Mouse (Mus musculus) left cerebral cortex, adult 18-20 months (tissue): ENCODE measurements at regions not wholly inside any gene's neighbourhood (a gene's known extent, or its start where the extent isn't known, plus 50 kb on each side); places are given as distances from the start of the nearest gene placed in this dataset.

Source experiments
- DNase-seq, 2 experiments: peaks; one replicate each; pipeline ENCODE4 v3.0.0; 2021 to 2022; ENCODE audit warnings: low spot score in 2 of 2, mixed read lengths in 1 of 2

DNA sequence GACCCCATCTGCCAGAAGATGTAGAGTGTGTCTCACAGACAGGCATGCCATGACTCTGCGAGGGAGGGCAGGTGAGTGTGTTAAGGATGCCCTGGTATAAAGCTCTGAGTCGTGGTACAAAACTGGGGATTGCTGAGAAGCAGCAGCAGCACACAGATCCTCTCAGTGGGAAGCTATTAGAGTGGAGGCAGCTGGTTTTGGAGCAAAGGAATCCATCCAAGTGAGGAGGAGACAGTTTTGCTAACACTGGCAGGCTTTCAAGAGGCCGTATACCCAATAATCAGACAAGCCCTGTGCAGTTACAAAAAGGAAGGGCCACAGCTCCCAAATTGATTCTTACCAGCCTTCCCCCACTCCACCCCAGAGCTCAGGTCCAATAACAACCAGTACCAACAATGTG is 170.4 kb upstream of the AI593442 start:
- DNase-seq: peak in 1 of 2 experiments; percentile 24

DNA sequence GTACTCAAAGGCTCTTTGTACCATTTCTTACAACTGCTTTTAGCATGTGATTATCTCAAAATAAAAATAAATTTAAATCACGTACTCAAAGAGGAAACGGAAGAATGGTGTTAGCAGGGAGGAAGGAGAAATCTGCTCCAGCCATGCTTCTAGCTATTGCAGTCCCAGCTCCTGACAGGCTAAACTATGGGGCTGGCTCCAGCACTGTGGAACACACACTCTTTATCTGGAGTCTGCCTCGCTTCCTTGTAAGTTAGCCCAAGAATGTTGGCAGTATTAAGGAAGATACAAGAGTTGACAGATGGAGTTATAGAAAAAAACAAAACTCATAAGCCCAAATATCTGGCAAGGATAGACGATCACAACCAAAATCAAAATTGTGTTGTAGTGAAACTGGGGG is 161.5 kb upstream of the AI593442 start:
- DNase-seq: no peak

DNA sequence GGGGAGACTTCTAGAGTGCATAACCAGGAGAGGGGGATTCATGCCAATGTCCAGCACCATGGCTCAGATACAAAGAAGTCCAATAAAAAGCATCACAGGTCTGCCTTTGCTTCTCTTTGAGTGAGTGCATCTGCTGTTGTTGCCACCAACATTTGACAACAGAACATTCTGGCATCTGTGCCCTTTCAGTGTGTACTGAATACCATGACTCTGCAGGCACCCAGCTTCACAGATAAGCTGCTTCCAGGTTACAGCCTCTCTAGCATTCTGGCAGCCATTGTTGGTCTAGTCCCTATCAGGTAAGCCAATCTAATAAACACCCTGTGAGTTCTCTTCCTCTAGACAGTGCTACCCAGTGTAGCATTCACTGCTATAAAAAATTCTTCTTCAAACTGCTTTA is 160.4 kb upstream of the AI593442 start:
- no peak for DNase-seq

DNA sequence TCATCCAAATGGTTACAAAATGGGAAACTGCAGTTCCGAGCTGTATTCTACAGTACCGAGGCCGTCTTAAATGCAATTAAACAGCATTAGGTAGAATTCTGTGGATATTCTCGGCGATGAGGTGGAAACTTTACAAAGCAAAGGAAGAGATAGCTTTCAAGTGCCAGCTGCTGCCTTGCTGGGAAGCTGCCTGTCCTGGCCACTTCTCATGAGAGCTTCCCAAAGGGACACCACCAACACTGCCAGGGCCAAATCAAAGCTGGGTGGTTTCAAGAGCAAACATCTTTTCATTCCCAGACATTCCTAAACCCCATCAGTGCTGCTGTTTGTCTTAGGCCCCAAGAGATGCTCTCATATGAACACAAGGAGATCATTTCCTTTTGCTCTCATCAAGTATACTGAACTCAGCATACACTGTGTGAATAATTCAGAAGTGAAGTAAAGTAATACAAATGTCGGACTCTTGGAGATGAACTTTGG is 156.6 kb upstream of the AI593442 start:
- DNase-seq: no peak

DNA sequence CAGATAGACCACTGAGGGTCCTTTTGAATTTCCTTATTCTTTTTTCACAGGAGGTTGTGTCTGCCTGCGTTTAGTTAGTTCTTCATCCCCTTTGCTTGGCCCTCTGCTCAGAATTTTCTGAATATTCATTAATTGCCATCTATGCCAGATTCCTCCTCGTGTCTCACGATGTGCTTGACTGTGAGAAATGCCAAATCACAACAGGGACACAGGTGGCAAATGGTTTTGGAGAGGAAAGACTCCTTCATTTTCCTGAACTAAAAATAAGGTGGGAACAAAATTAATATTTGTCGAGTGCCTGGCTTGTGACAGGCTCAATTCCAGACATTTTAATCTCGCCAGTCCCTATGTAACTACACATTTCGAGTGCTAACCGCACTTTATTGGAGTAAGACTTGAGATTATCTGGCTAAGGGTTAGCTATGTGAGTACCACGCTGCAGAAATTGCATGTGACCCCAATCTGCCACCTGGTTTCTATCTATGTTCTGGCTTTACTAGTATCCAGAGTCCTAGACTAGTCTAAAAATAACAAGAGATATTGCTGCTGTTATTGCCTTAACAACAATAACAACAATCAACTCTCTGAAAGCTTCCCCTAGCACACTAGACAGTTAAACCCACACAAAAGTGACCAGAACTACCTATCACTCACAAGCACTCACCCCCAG is 156.0 kb upstream of the AI593442 start:
- no peak for DNase-seq

DNA sequence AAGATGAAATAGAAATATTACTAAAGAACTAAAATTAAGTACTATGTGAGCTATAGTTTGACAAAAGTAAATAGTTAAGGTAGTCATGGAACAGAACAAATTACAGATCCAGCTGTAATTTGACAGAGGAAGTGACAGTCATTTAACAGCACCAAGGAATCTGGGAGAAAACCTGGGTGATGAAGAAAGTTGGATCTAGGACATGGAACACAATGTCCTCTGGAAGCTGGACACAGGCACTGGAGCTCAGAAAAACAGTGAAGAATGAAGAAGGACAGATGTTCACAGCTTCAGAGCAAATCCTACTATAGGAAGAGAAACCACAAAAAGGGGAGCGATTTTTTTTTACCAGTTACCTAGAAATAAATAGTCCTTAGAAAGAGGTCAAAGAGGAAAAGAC is 147.2 kb upstream of the AI593442 start:
- DNase-seq: no peak

DNA sequence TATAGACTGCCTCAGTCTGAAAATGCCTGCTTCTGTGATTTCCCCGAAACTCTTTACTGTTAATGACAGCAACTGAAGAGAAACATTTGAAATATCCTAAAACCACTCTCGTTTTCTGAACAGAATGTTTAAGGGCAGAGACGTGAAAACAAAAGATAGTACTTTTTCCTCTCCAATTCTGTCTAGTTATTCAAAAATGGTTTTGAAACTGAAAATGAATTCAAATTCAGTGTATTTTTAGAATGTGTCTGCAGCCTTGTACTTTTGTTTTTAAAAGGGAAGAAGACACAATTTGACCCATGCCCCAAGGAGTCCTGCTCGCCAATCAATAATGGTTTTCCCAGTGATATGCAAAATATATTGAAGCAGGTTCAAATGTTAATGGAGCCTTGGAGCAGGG is 136.7 kb upstream of the AI593442 start:
- no peak for DNase-seq

DNA sequence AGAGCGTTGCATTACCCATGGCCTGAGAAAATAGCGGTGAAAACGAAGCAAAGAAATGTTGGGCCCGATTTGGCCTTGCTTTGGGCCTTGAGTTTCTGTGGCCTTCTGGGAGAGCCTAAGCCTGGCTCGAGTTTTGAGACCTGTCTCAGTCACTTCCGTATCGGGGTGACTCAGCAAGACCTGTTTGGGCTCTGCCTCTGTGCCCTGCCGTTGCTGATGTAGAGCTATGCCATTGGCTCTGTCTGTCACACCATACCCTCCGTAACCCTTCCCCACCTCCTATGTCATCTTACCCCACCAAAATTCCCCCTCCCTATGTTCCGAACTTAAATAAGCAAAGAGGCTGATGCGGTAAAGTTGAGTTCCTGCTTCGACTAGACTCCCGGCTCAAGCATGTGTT is 123.4 kb upstream of the AI593442 start:
- no peak for DNase-seq

DNA sequence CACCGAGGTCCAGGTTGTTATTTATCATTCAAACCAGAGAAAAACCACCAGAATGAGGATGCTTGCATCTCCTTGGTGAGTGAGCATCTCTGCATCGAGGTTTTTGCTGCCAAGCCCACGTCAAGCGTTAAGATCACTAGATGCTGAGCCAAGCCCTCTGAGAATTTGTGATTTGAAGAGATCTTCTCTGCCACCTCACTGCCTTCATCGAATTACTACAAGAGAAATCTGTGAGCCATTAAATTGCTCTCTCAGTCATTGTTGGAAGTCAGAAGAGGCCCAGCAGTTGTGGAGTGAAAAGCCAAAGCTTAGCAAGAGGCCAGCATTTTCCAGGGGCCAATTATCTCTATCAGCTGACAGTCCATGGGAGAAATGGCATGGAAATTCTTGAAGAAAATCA is 122.2 kb upstream of the AI593442 start:
- DNase-seq: no peak

DNA sequence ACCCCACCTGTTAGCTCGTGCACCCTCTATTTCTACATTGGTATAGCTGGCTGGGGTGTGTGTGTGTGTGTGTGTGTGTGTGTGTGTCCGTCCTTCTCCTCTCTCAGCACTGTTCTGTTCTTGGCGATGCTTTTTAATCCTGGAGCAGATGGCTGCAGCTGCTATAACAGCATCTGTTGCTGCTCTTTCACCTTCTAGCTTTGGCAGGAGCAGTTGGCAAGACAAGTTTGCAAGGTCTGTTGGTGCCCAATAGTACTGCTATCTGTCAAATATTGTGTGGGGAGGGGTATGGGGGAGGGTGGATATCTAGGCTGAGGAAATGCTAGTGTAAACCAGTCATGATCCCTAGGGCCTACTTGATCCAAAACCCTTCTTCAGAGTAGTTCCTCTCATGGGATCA is 120.9 kb upstream of the AI593442 start:
- no peak for DNase-seq

DNA sequence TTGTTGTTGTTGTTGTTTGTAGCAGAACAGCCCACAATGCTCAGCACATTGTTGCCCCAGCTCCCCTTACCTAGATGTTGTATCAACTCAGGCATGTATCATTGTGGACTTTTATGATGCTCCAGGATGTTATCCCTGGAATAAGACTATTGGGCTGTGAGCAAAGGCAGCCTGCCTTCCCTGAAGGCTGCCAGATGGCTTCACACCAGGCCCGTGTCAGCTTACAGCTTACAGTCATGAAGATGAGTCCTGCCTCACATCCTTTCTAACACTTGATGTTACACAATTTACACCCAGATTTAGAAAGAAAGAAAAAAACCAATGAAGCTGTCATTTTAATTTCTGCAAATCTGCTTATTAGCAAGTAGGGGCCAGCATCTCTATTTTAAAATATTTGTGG is 113.0 kb upstream of the AI593442 start:
- DNase-seq: peak; percentile 25 to 44

DNA sequence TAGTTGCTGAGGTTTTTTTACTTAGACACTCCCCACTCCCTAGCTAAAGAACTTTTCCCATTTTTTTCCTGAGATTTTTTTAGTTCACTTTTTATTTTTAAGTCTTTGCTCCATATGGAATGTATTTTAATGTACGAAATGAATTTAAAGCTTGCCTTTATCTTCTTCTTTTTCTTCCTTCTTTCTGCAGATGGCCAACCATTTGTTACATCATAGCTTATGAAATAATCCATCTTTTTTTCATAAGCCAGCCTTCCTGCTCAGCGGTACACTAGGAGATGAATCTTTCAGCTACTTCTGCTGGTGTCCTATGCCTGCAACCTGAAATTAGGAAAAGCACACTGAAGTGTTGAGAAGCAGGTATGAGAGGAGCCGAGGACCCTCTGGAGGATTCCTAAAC is 102.9 kb upstream of the AI593442 start:
- no peak for DNase-seq

DNA sequence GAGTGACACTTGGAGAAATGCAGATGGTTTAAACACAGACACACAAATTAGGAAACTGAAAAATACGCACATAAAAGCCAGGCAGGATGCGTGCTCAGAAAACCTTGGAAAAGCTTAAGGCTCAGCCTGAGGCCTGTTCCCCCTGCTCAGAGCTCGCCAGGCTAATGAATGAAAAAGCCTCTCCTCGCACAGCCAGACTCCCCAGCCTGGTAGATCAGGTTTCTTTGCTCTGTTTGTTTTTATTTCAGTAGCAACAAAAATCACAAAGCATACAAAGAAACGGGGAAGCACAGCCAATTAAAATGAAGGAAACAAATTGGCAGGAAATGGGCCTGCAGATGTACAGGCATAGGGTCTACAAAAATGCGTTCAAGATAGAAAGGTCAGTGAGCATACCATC is 97.0 kb upstream of the AI593442 start:
- DNase-seq: no peak

DNA sequence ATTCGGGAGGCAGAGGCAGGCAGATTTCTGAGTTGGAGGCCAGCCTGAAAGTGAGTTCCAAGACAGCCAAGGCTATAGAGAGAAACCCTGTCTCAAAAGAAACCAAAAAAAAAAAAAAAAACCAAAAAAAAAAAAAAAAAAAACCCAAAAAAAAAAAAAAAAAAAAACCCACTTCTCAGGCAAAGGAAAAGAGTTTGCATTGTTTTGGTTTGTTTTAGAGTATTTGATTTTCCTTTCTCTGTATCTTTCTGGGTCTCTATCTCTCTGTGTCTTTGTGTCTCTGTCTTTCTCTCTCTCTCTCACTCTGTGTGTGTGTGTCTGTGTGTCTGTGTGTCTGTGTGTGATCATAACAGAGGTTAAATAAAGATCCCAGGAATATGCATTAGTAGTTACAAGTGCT is 95.7 kb upstream of the AI593442 start:
- no peak for DNase-seq

DNA sequence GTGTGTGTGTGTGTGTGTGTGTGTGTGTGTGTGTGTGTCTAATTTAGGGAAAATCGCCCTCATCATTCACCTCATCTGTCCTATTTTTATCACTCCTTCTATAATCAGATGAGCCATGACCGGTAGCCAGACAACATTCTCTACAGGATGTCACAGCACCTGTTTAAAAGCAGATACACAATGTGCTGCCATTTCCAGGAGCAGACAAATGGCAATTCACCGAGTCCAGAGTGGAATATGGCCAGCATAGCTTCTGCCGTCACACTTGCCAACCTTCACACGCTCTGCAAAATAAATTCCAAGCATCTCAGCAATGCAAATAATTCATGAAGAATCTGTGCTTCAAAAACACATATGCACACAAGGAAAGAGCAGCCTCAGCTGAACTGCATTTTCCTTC is 88.5 kb upstream of the AI593442 start:
- DNase-seq: no peak

DNA sequence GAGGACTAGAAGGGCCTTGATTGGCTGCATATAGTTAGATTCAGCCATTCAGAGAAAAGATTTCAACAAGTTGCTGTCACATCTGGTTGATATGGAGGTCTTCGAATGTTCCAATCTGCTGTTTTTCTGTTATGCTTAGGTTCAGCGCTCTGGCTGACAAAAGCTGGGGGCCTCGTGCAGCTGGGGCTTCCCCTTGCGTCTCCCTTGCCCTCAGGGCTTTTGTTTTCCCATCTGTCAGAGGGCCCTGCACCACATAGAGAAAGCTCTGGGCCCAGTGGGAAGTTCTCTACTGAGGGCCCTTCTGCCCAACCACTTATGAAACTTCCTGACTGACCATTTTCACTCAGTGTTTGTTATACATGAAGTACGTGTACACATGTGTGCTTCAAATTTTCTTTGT is 86.2 kb upstream of the AI593442 start:
- DNase-seq: no peak

DNA sequence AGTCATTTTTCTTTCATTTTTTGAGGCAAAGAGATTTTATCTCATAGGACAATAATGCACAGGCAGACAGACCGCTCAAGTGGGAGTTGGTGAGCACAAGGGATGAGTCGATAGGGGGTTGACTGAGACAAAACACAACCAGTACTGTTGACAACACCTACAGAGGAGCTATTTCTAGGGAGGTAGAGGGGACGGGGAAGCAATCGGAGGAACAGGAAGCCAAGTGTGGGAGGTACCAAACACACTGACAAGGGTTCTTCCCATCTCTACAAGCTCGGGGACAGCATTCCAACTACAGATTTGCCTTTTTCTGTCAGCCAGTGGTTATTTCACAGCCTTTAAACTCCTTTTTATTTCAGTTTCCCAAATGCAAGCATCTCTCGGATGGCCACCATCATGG is 83.3 kb upstream of the AI593442 start:
- peak; percentile 60 to 64 for DNase-seq

DNA sequence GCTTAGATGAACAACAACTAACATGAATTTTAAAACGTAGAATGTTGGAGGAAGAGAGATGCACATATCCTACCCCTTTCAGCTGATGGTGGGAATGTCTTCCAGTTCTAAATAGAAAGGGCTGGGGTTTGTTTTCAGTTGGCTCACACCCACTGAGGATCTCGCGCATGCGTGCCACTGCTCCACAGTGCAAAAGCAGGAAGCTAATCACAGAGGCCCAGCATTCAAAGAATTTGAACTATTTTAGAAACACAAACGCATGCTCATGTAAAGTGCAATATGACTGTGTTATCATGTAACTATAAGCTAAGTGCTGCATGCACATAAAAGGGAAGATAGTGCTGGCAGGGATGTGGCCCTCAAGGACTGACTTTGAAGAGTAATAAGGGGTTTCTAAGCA is 81.7 kb upstream of the AI593442 start:
- no peak for DNase-seq

DNA sequence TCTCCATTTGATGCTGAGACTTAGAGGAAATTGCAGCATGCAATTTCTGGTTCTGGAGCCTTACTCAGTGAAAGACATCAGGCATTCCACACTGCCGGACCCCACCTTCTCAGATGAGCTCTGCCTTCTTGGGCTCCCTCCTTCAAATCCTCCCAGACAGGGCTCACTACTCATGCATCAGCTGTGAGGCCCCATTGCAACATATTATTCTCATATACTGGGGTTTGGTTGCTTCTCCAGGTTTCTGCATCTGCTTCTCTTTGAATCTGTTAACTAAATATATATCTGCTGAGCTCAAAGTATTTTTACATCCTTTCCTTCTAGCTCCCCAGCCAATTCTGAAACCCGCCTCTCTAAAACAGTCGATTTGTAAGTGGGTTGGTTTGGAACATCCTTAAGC is 68.8 kb upstream of the AI593442 start:
- DNase-seq: peak in 1 of 2 experiments; percentile 34

DNA sequence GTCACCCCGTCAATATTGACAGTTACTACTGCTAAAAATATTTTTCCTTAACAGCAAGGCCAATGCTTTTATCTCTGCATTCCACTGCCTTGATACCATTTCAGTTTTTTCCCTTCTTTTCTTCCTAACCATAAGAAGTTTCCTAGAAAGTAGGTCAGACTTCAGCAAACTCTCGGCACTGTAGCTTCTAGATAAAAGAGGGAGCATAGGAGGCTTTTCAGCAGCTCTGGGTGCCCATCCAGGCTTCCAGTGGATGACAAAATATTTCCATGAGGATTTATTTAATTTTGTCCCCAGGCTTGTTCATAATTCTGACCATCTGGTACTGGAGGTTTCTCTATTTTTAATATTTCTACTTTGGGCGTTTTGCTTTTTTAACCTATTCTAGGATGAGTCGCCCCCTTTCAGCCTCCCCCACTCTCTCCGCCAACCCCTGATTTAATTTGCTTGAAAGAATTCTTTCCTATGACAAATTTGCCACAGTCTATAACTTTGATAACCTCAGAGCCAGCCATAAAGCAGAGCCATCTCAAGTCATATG is 59.0 kb upstream of the AI593442 start:
- DNase-seq: peak in 1 of 2 experiments; percentile 29
